Mouse (Mus musculus): ENCODE results near the gene Rnf144a. TPM values are rescaled to one million over a fixed set of nuclear protein-coding genes. Genes with fewer than 3 reads are reported as not detected.

Rnf144a gene
- polyA plus RNA-seq, 1 experiment from 2014 or later, result 64.0 TPM

Small RNA genes within 50 kb of the gene (microRNA-seq; reads per million reads assigned to microRNA genes)
- gene Mir6538, result 11.6 reads per million, percentile 28 among the genes with 10 or more reads in this experiment

Other genes starting within 250 kb of the Rnf144a start
- 0.70 and 0.74 TPM in 2 replicates for gene Rsad2, start 41.2 kb upstream of the Rnf144a start, polyA plus RNA-seq (2016; fragmentation: Nextera tagmentation; extraction: Ambion mirVana)
- 5.2 TPM in 2 replicates for gene Cmpk2, start 54.0 kb upstream of the Rnf144a start, polyA plus RNA-seq (2016; fragmentation: Nextera tagmentation; extraction: Ambion mirVana)